Mouse (Mus musculus) G1E (cell line): ENCODE data around the gene Ripply3. TPM values are rescaled to one million over a fixed set of nuclear protein-coding genes. Genes with fewer than 3 reads are reported as not detected.

Experiments used
- ATAC-seq: 2 replicates; pipeline ENCODE4 v1.8.0; 2016; ENCODE audit warnings: mild to moderate bottlenecking; ENCODE audit not compliant: insufficient number of reproducible peaks, poor library complexity, low FRiP score, severe bottlenecking; ENCODE audit errors: extremely low read depth
- DNase-seq: peaks from one replicate; pipeline ENCODE4 v3.0.0; 2012; ENCODE audit warnings: low spot score
- H3K27me3 ChIP-seq: 2 replicates; pipeline ENCODE4 v1.6.1; 2012; ENCODE audit warnings: mild to moderate bottlenecking, low read length, inconsistent platforms; ENCODE audit not compliant: insufficient read depth
- H3K36me3 ChIP-seq: replicated peaks from 2 replicates; pipeline ENCODE3; 2012; ENCODE audit warnings: mild to moderate bottlenecking, inconsistent platforms
- H3K4me1 ChIP-seq: 2 replicates; pipeline ENCODE4 v1.6.1; 2012; ENCODE audit warnings: low read depth, low read length, inconsistent platforms, mixed read lengths; ENCODE audit not compliant: insufficient read depth
- H3K4me3 ChIP-seq: 2 replicates; pipeline ENCODE4 v1.5.1; 2012; ENCODE audit warnings: low read depth, mild to moderate bottlenecking, inconsistent platforms, low read length, moderate library complexity, mixed read lengths
- H3K9me3 ChIP-seq: replicated peaks from 2 replicates; pipeline ENCODE4 v1.6.1; 2012; ENCODE audit warnings: inconsistent platforms
- CTCF ChIP-seq: IDR thresholded peaks from 2 replicates; pipeline ENCODE4 v1.5.1; 2012; ENCODE audit warnings: low read depth, low read length, inconsistent platforms, mixed read lengths
- GATA1 ChIP-seq: IDR thresholded peaks from 2 replicates; pipeline ENCODE4 v1.6.1; 2012; ENCODE audit warnings: borderline replicate concordance, low read length, inconsistent platforms, mixed read lengths
- GATA2 ChIP-seq: IDR thresholded peaks from 2 replicates; pipeline ENCODE4 v1.6.1; 2012; ENCODE audit warnings: low read depth, low read length, inconsistent platforms, borderline replicate concordance
- POLR2AphosphoS5 ChIP-seq: IDR thresholded peaks from 2 replicates; pipeline ENCODE4 v1.6.1; 2012; ENCODE audit warnings: low read depth, low read length, inconsistent platforms; ENCODE audit not compliant: insufficient replicate concordance
- TAL1 ChIP-seq: conservative IDR thresholded peaks from 2 replicates; pipeline ENCODE4 v1.6.1; 2012; ENCODE audit warnings: low read depth, low read length, inconsistent platforms, mixed read lengths
- polyA plus RNA-seq: library from polyadenylated mRNA; stranded (reverse); fragments of >175 nt; gene quantifications from 2 replicates; pipeline ENCODE4 v1.2.3, GENCODE M21; 2012
- total RNA-seq, 2 experiments: library from RNA; stranded (forward) in 1 of 2; stranded (reverse) in 1 of 2; fragments of 200-1000 nt in 1 of 2; fragments of >200 nt in 1 of 2; fragmentation: Nextera tagmentation in 1 of 2; gene quantifications; 2 replicates each; pipeline ENCODE4 v1.2.3; 2014 to 2017

Gene Ripply3
- total and polyA plus RNA-seq, 3 experiments, result 0.05 TPM; not detected in 2

GRCm38 (mm10) chr16:94383277-94383676 lies 55.1 kb downstream of the Ripply3 start:
- no peaks in the 10 kb centered on the region for H3K27me3 ChIP-seq
- no peaks in the 10 kb centered on the region for H3K9me3 ChIP-seq
- TF ChIP-seq POLR2AphosphoS5 (no peak), CTCF (no peak), GATA2 (no peak), TAL1 (no peak), GATA1 (no peak)
- H3K4me3 ChIP-seq, result no peak overlapping the region
- H3K36me3 ChIP-seq, result peaks cover 26% of the 10 kb centered on the region
- ATAC-seq, result no peak
- H3K4me1 ChIP-seq, result peaks cover 3% of the 10 kb centered on the region; the same call in 1 of the 2 replicates
- no peak for DNase-seq

Other genes with a start within 250 kb of the Ripply3 start
- not detected in 2 replicates for gene Sim2, start 243.5 kb upstream of the Ripply3 start, total RNA-seq (2014; fragmentation: Nextera tagmentation)
- not detected in 2 replicates for gene Sim2, start 243.5 kb upstream of the Ripply3 start, total RNA-seq (2017)
- not detected in 2 replicates for gene Sim2, start 243.5 kb upstream of the Ripply3 start, polyA plus RNA-seq
- 13.7 and 15.5 TPM in 2 replicates for gene Hlcs, start 14.8 kb upstream of the Ripply3 start, total RNA-seq (2014; fragmentation: Nextera tagmentation)
- gene Hlcs, start 14.8 kb upstream of the Ripply3 start, total RNA-seq (2017), result 2.1 and 3.7 TPM in 2 replicates
- gene Hlcs, start 14.8 kb upstream of the Ripply3 start, polyA plus RNA-seq, result 2.9 and 3.1 TPM in 2 replicates
- 138 and 164 TPM in 2 replicates for gene Ttc3, start 42.2 kb downstream of the Ripply3 start, total RNA-seq (2014; fragmentation: Nextera tagmentation)
- gene Ttc3, start 42.2 kb downstream of the Ripply3 start, total RNA-seq (2017), result 61.3 and 135 TPM in 2 replicates
- 4.1 and 5.0 TPM in 2 replicates for gene Ttc3, start 42.2 kb downstream of the Ripply3 start, polyA plus RNA-seq
- 30.6 and 42.3 TPM in 2 replicates for gene Pigp, start 43.4 kb downstream of the Ripply3 start, total RNA-seq (2014; fragmentation: Nextera tagmentation)
- gene Pigp, start 43.4 kb downstream of the Ripply3 start, total RNA-seq (2017), result 40.5 and 46.6 TPM in 2 replicates
- 14.1 and 15.4 TPM in 2 replicates for gene Pigp, start 43.4 kb downstream of the Ripply3 start, polyA plus RNA-seq
- 27.5 and 37.2 TPM in 2 replicates for gene Vps26c, start 198.4 kb downstream of the Ripply3 start, total RNA-seq (2014; fragmentation: Nextera tagmentation)
- gene Vps26c, start 198.4 kb downstream of the Ripply3 start, total RNA-seq (2017), result 80.7 and 102 TPM in 2 replicates
- 3.2 and 3.4 TPM in 2 replicates for gene Vps26c, start 198.4 kb downstream of the Ripply3 start, polyA plus RNA-seq
- gene Dyrk1a, start 241.6 kb downstream of the Ripply3 start, total RNA-seq (2014; fragmentation: Nextera tagmentation), result 97.8 and 106 TPM in 2 replicates
- gene Dyrk1a, start 241.6 kb downstream of the Ripply3 start, total RNA-seq (2017), result 55.8 and 67.3 TPM in 2 replicates
- 14.5 and 15.9 TPM in 2 replicates for gene Dyrk1a, start 241.6 kb downstream of the Ripply3 start, polyA plus RNA-seq